ENCODE assay signal across 13 mouse cellular contexts in genomic region chr5:121822786-121823505, GRCm38 (mm10). TPM values are rescaled to one million over a fixed set of nuclear protein-coding genes. Genes with fewer than 3 reads are reported as not detected.
A peak's percentile ranks its signal among the peaks of the same experiment; 100 is the strongest.
DNase-seq lines count a peak whose midpoint lies in the region; ATAC-seq lines count a peak whose summit lies in the region.
"Had no signal": no experiment of that assay in that cellular context is flagged by ENCODE, and none has a peak within 500 bp of the region (broad histone marks: within the 10 kb centered on the region; RNA-seq: fewer than 3 reads in every experiment).

No protein-coding gene starts in this region.

- H3K4me1 ChIP-seq in heart, embryonic 13.5 days, result peaks cover 57% of the 10 kb centered on the region
- H3K4me1 ChIP-seq in midbrain, embryonic 14.5 days (ENCODE audit: control insufficient read depth, insufficient read depth, low read length), result no peaks in the 10 kb centered on the region
- H3K4me1 ChIP-seq in midbrain, embryonic 11.5 days (ENCODE audit: control insufficient read depth, insufficient read depth, low read length), result no peaks in the 10 kb centered on the region
- no peaks in the 10 kb centered on the region for H3K4me1 ChIP-seq in forebrain, embryonic 14.5 days (ENCODE audit: control insufficient read depth, insufficient read depth, low read length)

- H3K36me3 ChIP-seq in heart, embryonic 13.5 days, result peaks cover 92% of the 10 kb centered on the region
- H3K36me3 ChIP-seq in midbrain, embryonic 14.5 days (ENCODE audit: control insufficient read depth, insufficient read depth, low read length), result peaks cover 40% of the 10 kb centered on the region
- H3K36me3 ChIP-seq in midbrain, embryonic 11.5 days (ENCODE audit: control insufficient read depth, insufficient read depth, low read length), result peaks cover 11% of the 10 kb centered on the region
- peaks cover 69% of the 10 kb centered on the region for H3K36me3 ChIP-seq in macrophage (ENCODE audit: inconsistent target)
- H3K36me3 ChIP-seq in forebrain, embryonic 14.5 days (ENCODE audit: control insufficient read depth, insufficient read depth, low read length), result peaks cover 33% of the 10 kb centered on the region

- H3K4me3 ChIP-seq in heart, embryonic 13.5 days, result no peak overlapping the region
- no peak overlapping the region for H3K4me3 ChIP-seq in midbrain, embryonic 14.5 days (replicated peaks; ENCODE audit: low read depth, low read length)
- no peak overlapping the region for H3K4me3 ChIP-seq in midbrain, embryonic 11.5 days (ENCODE audit: low read depth, low read length)
- no peak overlapping the region for H3K4me3 ChIP-seq in macrophage (ENCODE audit: inconsistent target)
- H3K4me3 ChIP-seq in forebrain, embryonic 14.5 days (ENCODE audit: low read depth, low read length), result no peak overlapping the region
- H3K4me3 ChIP-seq: neural tube, embryonic 15.5 days had no signal

- H3K9ac ChIP-seq in heart, embryonic 13.5 days, result 0 out of 2 replicates have a peak overlapping the region, but pooled peaks have one; percentile 9
- H3K9ac ChIP-seq in midbrain, embryonic 14.5 days (replicated peaks; ENCODE audit: low read length), result no peak overlapping the region
- H3K9ac ChIP-seq in midbrain, embryonic 11.5 days (ENCODE audit: low read length), result no peak overlapping the region
- no peak overlapping the region for H3K9ac ChIP-seq in forebrain, embryonic 14.5 days (ENCODE audit: low read length)
- H3K9ac ChIP-seq: forebrain, postnatal 0 days; neural tube, embryonic 15.5 days had no signal

- no peak for DNase-seq in heart, adult 8-10 months (ENCODE audit: low spot score)
- no peak for DNase-seq in midbrain, embryonic 14.5 days
- DNase-seq in midbrain, embryonic 11.5 days (ENCODE audit: low spot score, missing footprints), result no peak
- peak; percentile 28 to 32 for DNase-seq in cerebellum, postnatal 25 days
- no peak for DNase-seq in forebrain, embryonic 14.5 days (ENCODE audit: low spot score)
- DNase-seq: adrenal gland, adult 2 months; forebrain, postnatal 0 days had no signal

- H3K27me3 ChIP-seq in heart, embryonic 13.5 days (replicated peaks), result 0 out of 2 replicates have a peak, but pooled peaks cover 2% of the 10 kb centered on the region
- H3K27me3 ChIP-seq in midbrain, embryonic 14.5 days (ENCODE audit: control insufficient read depth, insufficient read depth, low read length), result 0 out of 2 replicates have a peak, but pooled peaks cover 3% of the 10 kb centered on the region
- peaks cover 5% of the 10 kb centered on the region; the same call in 1 of the 2 replicates for H3K27me3 ChIP-seq in midbrain, embryonic 11.5 days (ENCODE audit: control insufficient read depth, insufficient read depth, low read length)
- H3K27me3 ChIP-seq in forebrain, embryonic 14.5 days (replicated peaks; ENCODE audit: control insufficient read depth, insufficient read depth, low read length), result no peaks in the 10 kb centered on the region
- H3K27me3 ChIP-seq: neural tube, embryonic 15.5 days had no signal

- ATAC-seq in heart, embryonic 13.5 days (ENCODE audit: extremely low read depth, insufficient number of reproducible peaks, low FRiP score, low TSS enrichment), result no peak
- ATAC-seq in midbrain, embryonic 14.5 days (ENCODE audit: low FRiP score, low TSS enrichment), result no peak
- ATAC-seq in midbrain, embryonic 11.5 days (ENCODE audit: low FRiP score), result no peak
- ATAC-seq in forebrain, embryonic 14.5 days, result no peak
- ATAC-seq: CD4-positive, CD25-positive, alpha-beta regulatory T cell, adult 4 months; forebrain, postnatal 0 days; intestine, postnatal 0 days had no signal

- H3K27ac ChIP-seq in heart, embryonic 13.5 days (replicated peaks), result 0 out of 2 replicates have a peak overlapping the region, but pooled peaks have one; percentile 77
- H3K27ac ChIP-seq in midbrain, embryonic 14.5 days (replicated peaks; ENCODE audit: low read depth, low read length), result 0 out of 2 replicates have a peak overlapping the region, but pooled peaks have one; percentile 37
- no peak overlapping the region for H3K27ac ChIP-seq in midbrain, embryonic 11.5 days (ENCODE audit: low read depth, low read length)
- peak overlapping the region; percentile 62; the same call in 1 of the 2 replicates for H3K27ac ChIP-seq in macrophage
- no peak overlapping the region for H3K27ac ChIP-seq in forebrain, embryonic 14.5 days (ENCODE audit: low read depth, low read length)
- H3K27ac ChIP-seq: neural tube, embryonic 15.5 days; stomach, postnatal 0 days had no signal

- peaks cover 100% of the 10 kb centered on the region for H3K79me2 ChIP-seq in macrophage (ENCODE audit: inconsistent target)

- H3K9me3 ChIP-seq in heart, embryonic 13.5 days, result no peaks in the 10 kb centered on the region
- no peaks in the 10 kb centered on the region for H3K9me3 ChIP-seq in midbrain, embryonic 14.5 days (ENCODE audit: control insufficient read depth, low read length)
- no peaks in the 10 kb centered on the region for H3K9me3 ChIP-seq in midbrain, embryonic 11.5 days (ENCODE audit: control insufficient read depth, low read length)
- H3K9me3 ChIP-seq in forebrain, embryonic 14.5 days (replicated peaks; ENCODE audit: control insufficient read depth, low read length), result no peaks in the 10 kb centered on the region
- H3K9me3 ChIP-seq: neural tube, embryonic 15.5 days had no signal

- 67% methylated on average over 7 of the region's 7 CpGs for WGBS in heart, embryonic 13.5 days
- WGBS in midbrain, embryonic 14.5 days, result 80% methylated on average over 7 of the region's 7 CpGs
- WGBS in midbrain, embryonic 11.5 days, result 91% methylated on average over 7 of the region's 7 CpGs
- WGBS in macrophage (ENCODE audit: missing documents), result 67% methylated on average over 7 of the region's 7 CpGs
- 88% methylated on average over 7 of the region's 7 CpGs for WGBS in forebrain, embryonic 14.5 days

- no peak overlapping the region for H3K4me2 ChIP-seq in heart, embryonic 13.5 days
- H3K4me2 ChIP-seq in midbrain, embryonic 14.5 days (ENCODE audit: low read length), result no peak overlapping the region
- H3K4me2 ChIP-seq in midbrain, embryonic 11.5 days, result no peak overlapping the region
- H3K4me2 ChIP-seq in forebrain, embryonic 14.5 days (ENCODE audit: low read length), result no peak overlapping the region
- H3K4me2 ChIP-seq: neural tube, embryonic 15.5 days had no signal

RNA-seq across cellular contexts. Expression of gene Sh2b3, which starts 14.5 kb away (rescaled TPM):
- 13.3 and 14.7 TPM in 2 replicates for polyA plus RNA-seq in heart, embryonic 13.5 days (2015; fragmentation: Nextera tagmentation; extraction: Ambion mirVana)
- total RNA-seq in heart, adult 8-10 months (2022), result 10 to 100 TPM; 19.2 to 23.0 (median 22.3) TPM
- 6.1 and 7.8 TPM in 2 replicates for polyA plus RNA-seq in midbrain, embryonic 14.5 days (2014; fragmentation: Nextera tagmentation; extraction: Ambion mirVana)
- polyA plus RNA-seq in midbrain, embryonic 11.5 days (2014; fragmentation: Nextera tagmentation; extraction: Ambion mirVana), result 5.8 and 9.4 TPM in 2 replicates
- 100 to 1,000 TPM in 1 of 26 experiments, 10 to 100 TPM in 25; 32.2 to 111 (median 70.7) TPM for total RNA-seq in macrophage (2018; cell fraction: chromatin; rRNA removed)
- 10 to 100 TPM; 29.7 to 65.3 (median 45.4) TPM for total RNA-seq in macrophage (2018; cell fraction: cytosol; rRNA removed)
- 100 to 1,000 TPM in 4 of 26 experiments, 10 to 100 TPM in 22; 39.5 to 128 (median 64.9) TPM for total RNA-seq in macrophage (2018; cell fraction: nucleus; rRNA removed)
- 36.0 to 49.5 TPM (median 47.2 TPM) in 3 replicates for polyA plus RNA-seq in macrophage (2018)
- polyA plus RNA-seq in forebrain, embryonic 14.5 days (2014; fragmentation: Nextera tagmentation; extraction: Ambion mirVana), result 4.4 and 5.4 TPM in 2 replicates

RNA-seq across cellular contexts. Expression of gene Pheta1, which starts 25.8 kb away (rescaled TPM):
- polyA plus RNA-seq in heart, embryonic 13.5 days (2015; fragmentation: Nextera tagmentation; extraction: Ambion mirVana), result 14.9 and 17.2 TPM in 2 replicates
- total RNA-seq in heart, adult 8-10 months (2022), result 10 to 100 TPM in 1 of 4 experiments, 1 to 10 TPM in 3; 8.6 to 10.1 (median 9.1) TPM
- 36.8 and 40.1 TPM in 2 replicates for polyA plus RNA-seq in midbrain, embryonic 14.5 days (2014; fragmentation: Nextera tagmentation; extraction: Ambion mirVana)
- 25.9 and 27.9 TPM in 2 replicates for polyA plus RNA-seq in midbrain, embryonic 11.5 days (2014; fragmentation: Nextera tagmentation; extraction: Ambion mirVana)
- total RNA-seq in macrophage (2018; cell fraction: chromatin; rRNA removed), result 10 to 100 TPM in 6 of 26 experiments, 1 to 10 TPM in 20; 2.0 to 20.7 (median 7.2) TPM
- 1 to 10 TPM; 1.7 to 6.5 (median 3.9) TPM for total RNA-seq in macrophage (2018; cell fraction: cytosol; rRNA removed)
- 10 to 100 TPM in 4 of 26 experiments, 1 to 10 TPM in 22; 2.3 to 11.9 (median 6.9) TPM for total RNA-seq in macrophage (2018; cell fraction: nucleus; rRNA removed)
- polyA plus RNA-seq in macrophage (2018), result 0.86 to 5.2 TPM (median 3.8 TPM) in 3 replicates
- 34.7 and 41.4 TPM in 2 replicates for polyA plus RNA-seq in forebrain, embryonic 14.5 days (2014; fragmentation: Nextera tagmentation; extraction: Ambion mirVana)

Comparison
In these comparisons a context has a peak if more than half of its experiments do, and no peak if none do; other contexts are left out.
1. H3K27ac ChIP-seq: peak in heart, embryonic 13.5 days (single experiment), midbrain, embryonic 14.5 days (single experiment) and macrophage (single experiment); none in midbrain, embryonic 11.5 days (single experiment) and forebrain, embryonic 14.5 days (single experiment).
2. DNase-seq: peak in cerebellum, postnatal 25 days (2 of 2); none in heart, adult 8-10 months (single experiment), midbrain, embryonic 14.5 days (single experiment), midbrain, embryonic 11.5 days (single experiment) and forebrain, embryonic 14.5 days (single experiment).